Mouse (Mus musculus): ENCODE results near the gene Dnmbp.

Gene Dnmbp

DNA sequence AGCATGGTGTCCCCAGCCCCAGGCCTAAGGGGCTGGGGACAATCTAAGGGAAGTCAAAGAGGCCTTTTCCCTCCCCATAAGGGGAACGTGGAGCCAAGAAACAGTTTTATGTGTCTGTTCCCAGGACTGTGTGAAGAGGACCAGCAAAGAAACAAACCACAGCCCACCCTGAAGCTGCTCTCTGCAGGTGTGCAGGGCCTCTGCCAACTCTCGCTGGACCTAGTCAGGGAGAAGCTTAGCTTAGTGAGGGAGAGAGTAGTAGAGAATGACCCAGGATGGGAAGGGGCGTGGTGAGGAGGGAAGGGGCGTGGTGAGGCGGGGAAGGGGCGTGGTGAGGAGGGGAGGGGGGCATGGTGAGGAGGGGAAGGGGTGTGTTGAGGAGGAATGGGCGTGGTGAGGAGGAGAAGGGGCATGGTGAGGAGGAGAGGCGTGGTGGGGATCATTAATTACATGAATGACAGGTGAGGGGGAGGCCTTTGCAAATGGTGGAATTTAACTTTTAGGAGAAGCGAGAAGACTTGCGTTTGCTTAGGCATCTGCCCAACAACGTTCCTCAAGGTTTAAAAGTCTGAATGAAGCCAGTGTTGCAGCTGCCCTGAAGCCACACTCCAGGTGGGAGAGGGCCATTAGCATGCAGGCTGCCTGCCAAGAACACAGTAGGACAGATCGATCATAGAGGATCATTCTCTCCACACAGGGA, 9.3 kb upstream of the Dnmbp start:
- DNase-seq (ENCODE audit: low read depth, low spot score) = peak; percentile 89

DNA sequence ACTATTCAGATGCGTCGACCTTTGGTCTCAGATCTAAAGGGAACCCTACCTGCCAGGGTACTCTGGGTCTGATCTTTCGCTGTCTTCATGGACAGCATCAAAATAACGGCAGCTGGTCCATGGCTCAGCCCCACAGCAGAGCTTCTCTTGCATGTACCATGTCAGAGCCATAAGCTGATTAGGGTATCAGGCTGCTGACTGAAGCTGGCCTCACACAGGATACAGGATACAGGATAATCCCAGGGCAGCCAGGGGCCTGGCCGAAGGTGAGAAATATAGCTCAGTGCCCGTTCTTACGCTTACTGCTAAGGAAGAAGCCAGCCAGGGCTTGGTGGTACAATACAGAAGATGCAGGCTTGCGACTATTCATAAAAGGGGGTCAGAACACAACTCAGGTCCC, 4.6 kb upstream of the Dnmbp start:
- no peak for DNase-seq (ENCODE audit: low read depth, low spot score)

DNA sequence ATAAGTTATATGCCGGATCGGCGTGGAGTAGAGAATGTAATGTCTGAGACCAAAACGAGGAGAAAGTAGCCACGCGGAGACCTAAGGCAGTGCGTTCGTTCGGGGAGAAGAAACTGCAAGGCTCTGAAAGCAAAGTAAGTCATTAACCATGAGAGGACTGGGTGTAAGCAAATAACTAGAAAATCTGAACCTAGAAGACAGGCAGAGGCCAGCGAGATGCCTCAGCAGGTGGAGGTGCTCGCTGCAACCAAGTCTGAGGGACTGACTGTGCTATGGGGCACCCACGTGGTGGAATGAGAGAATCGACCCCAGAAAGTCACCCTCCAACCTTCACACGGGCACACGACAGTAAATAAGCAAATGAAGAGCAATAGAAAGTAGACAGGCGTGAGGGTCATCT, 3.1 kb upstream of the Dnmbp start:
- DNase-seq (ENCODE audit: low read depth, low spot score) = no peak

DNA sequence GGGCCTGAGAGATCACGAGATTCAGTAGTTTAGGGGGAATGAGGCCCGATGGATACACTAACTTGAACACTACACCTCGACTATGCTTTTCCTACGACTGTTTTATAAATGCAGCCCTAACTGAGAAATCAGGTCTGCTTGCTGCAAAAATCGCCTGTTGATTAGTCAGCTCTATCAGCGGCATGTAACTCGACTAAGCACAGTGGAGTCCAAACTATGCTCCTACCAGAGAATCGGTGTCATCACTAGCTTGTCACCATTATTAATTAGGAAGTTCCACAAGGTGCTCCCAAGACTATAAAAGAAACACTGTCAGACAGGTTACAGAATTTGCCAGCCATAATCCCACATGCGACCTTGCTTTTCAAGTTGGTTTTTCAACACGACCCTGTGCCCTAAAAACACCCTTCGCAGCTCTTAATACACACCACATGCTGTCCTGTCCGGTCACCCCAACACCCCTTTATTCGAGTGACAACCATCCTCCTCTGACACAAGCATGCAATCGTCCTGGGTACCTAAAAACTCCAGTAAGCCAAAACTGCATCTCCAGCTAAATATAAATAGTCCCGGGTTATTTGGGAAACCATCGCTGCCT, 721 bp downstream of the Dnmbp start:
- DNase-seq (ENCODE audit: low read depth, low spot score) = no peak

DNA sequence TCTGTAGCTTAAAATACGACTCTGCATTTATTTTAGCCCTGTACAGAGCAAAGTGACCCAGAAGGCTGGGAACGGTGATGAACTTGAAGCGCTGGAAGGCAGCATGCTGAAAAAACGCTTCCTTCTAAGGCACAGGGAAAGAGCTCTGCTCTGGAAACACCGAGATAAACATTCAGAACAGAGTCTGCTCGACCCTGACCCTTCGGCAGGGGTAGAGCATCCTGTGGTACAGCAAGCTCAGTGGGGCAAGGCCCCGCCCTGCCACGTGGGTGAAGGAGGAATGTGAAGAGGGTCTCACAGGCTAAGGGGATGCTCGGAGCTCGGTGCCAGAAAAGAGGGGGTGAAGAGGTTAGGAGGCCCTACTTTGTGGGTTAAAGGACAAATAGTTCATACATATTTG, 1.6 kb downstream of the Dnmbp start:
- DNase-seq (ENCODE audit: low read depth, low spot score) = no peak

DNA sequence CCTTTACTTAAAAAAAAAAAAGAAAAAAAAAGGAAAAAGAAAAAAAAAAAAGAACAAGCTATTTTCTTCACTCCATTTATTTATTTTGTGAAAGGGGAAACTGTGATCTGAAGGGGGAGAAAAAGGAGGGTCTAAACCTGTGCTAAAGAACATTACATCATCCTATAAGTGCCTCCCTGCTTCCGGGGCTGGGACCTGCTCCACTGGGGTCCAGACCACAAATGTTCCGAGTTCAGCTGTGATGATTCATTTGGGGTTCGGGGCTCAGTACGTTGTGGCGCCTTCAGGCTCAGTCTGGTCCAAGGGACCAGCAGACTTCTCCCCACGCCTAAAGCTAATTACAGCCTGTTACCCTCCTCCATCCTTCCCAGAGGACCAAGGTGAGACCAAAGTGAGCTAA, 9.1 kb downstream of the Dnmbp start:
- no peak for DNase-seq (ENCODE audit: low read depth, low spot score)

DNA sequence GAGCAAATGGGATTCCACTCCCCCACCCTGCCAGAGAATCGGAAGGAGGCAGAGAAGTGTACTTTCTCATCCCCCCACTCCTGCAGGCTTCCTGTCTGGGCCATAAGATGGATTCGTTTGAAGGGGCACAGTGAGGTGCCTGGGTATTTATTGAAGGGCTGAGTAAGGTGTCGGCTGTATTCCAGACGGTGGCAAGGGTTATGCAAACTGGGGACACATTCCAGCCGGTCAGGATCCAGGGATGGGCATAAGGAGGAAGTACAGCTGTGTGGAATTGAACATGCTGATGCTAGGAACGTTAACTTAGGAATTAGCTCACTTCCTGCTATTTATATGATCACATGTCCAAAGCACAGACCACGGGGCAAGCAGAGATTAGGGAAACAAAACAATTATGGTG, 9.6 kb downstream of the Dnmbp start:
- peak; percentile 50 for DNase-seq (ENCODE audit: low read depth, low spot score)

DNA sequence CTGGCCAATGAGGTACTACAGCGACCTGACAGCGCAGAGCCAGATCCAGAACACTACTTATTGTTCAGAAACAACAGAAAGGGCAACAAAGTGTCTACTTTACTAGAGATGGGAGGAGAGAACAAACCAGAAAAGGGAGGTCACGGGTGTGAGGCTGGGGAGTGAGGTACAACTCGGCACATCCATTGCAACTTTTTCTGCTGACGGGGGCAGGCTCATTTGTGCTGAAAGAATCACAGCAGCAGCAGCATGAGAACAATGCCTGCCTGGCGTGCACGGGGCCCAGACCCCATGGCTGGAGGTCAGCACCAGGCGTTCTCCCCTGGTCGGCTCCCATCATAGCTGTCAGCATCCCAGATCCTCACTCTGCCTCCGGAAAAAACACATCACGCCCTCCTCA, 10.1 kb downstream of the Dnmbp start:
- DNase-seq (ENCODE audit: low read depth, low spot score) = no peak

DNA sequence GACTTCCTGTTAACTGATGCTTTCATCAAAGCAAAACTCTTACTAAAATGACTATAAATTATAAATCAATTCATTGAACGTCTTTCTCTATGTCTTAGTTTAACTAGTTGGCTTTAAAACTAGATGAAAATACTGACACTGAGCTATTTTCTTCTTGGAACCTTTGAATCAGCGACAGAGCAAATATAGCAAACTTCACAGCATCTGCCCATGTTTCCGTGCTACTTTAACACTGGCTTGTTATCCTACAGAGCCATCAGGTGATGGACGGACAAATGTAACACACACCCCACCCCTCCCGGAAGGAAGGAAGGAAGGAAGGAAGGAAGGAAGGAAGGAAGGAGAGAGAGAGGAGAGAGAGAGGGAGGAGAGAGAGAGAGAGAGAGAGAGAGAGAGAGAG, 12.0 kb downstream of the Dnmbp start:
- no peak for DNase-seq (ENCODE audit: low read depth, low spot score)

DNA sequence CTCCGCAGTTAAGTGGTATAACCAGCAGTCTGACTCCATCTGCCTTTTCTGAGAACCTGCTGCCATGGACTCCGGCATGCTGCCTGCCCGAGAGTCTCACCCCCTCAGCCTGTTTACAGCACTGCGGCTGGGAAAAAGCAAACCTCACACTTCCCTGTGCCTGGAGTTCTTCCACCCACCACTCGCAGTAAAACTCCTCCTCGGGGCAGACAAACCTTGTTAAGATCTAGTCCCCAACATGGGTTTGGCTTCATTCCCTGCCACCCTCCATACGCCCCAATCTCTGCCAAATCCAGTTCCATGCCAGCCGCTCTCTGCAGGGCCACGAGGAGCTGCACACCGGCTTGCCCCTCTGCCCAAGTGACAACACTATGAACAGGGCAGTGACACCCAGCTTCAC, 12.9 kb downstream of the Dnmbp start:
- DNase-seq (ENCODE audit: low read depth, low spot score) = no peak

DNA sequence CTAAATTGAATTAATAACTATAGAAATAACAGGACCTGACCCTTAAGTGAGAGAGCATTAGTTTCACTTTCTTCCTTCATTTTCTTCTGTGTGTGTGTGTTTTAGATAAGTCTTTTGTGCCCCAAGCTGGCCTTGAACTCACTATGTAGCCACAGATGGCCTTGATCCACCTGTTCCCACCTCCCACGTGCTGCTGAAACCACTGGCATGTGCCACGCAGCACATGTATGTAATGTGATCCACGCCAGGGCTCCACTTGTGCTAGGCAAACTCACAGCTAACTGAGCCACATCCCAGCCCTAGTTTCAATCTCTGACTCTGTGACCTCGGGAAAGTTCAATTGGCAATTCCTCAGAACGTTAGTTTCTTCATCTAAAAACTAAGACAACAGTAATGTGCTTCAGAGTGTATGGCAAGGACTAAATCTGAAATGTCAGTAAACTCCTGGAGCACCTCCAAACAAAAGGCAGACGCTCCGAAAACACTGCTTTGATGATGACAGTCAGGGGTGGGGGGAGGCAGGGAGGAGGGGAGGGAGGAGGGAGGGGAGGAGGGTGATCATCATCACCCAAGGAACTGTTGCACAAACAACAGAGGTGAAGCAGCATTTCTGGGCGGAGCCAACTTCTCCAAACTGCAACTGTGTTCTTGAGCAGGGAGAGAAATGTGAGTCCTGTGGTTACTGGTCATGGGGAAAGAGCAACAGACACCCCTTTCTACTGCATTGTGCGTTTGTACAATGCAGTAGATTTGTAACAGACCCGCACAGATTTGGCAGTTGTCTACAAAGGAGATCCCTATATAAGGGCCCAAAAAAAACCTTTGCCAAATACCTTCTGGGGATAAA, 13.6 kb downstream of the Dnmbp start:
- DNase-seq (ENCODE audit: low read depth, low spot score) = no peak

DNA sequence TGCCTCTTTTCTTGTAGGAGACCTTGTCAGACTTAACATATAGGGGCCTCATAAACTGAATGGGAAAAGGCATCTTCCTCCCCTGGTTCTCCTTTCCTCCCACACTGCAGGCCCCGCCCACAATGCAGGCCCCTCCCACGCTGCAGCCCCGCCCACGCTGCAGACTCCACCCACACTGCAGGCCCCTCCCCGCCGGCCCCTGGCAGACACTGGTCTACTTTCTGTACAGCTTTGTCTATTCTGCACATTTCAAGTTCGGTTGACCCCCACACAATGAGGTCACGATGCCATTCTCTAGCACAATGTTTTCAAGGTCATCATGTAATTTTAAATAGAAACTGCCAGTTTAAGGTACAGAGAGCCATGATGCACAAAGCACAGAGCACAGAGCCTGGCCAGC, 15.6 kb downstream of the Dnmbp start:
- DNase-seq (ENCODE audit: low read depth, low spot score) = peak; percentile 59

DNA sequence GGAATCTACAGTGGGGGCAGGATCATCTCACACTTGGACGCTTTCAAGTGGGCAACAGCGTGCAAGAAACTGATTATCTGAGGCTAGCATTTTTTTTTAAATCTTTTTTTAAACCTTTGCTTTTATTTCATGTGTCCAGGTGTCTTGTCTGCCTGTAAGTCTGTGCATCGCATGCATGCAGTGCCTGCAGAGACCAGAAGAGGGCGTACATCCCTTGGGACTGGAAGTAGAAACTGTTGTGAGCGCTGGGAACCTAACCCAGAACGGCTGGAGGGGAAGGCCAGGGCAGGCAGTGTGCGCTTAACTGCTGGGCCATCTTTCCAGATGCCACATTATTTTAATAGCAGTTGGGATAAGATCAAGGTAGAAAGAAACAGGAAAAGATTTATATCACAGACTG, 17.0 kb downstream of the Dnmbp start:
- peak; percentile 89 for DNase-seq (ENCODE audit: low read depth, low spot score)

DNA sequence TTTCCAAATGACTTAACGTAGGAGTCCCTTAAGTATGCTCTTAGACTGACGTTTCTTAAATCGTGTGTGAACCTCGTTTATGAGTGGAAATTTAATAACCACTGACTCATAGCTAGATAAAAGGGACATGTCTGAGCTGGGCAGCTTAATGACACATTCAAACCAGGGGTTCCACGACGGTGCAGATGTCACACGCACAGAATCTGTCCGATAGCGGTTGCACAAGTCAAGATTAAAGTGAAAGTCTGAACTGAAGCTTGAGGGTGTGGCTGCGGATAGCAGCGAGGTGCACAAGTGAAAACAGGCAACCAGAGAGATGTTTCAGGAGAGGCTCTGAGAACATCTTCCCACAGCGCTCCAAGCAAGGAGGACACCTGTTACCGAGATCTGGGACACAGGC, 18.6 kb downstream of the Dnmbp start:
- DNase-seq (ENCODE audit: low read depth, low spot score) = no peak

DNA sequence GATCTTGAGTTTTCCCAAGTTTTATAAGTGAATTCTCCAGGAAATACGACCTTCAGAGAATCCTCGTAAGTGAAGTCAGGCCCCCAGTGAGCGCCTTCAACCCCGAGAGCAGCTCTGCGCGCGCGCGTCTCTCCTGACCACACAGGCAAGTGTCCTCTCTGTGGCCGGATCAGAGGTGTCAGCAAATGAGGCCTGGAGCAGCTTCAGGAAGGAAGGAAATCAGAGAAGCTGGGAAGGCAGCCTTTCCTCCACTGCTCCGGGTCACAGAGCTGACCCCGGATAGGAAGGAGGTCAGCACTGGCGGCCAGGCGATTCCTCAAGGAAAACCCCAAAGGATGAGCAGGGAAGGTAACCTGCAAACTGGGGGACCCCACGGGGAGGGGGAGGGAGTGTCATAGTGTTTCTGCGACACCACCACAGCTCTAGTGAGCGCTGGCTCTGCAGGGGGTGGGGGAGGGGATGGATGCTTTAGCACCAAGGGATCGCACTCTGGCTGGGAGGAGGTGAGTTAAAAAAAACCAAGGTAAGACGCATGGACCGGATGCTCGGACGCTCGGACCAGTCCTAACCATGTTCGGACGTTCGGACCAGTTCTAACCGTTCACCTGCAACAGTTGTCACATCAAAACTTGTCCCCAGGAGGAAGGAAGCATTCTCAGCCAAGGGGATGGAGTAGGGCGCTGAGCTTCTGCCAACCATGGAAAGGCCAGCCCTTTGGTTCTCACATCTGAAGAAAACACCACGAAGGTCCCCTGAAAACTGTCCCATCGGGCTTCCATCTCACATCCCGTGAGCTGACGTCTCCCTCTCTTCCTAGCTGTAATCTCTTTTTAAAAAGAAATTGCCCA, 19.3 kb downstream of the Dnmbp start:
- DNase-seq (ENCODE audit: low read depth, low spot score) = no peak

DNA sequence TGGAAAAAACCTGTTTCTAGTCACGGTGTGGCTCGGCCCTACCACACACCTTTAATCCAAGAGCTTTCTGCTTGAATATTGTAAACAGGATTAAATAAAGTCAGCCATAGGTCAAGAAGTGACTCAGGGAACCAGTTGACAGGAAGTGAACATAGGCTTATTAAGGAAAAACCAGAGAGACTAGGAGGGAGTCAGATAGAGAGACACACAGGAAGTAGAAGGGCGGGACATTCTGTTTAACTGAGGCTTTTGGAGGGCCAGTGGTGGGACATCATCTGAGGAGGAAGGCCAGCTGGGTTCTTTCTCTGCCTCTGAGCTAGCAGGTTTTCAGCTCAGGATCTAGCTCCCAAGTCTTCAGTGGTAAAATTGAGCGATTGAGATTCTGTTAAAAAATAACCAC, 20.1 kb downstream of the Dnmbp start:
- peak; percentile 55 for DNase-seq (ENCODE audit: low read depth, low spot score)

DNA sequence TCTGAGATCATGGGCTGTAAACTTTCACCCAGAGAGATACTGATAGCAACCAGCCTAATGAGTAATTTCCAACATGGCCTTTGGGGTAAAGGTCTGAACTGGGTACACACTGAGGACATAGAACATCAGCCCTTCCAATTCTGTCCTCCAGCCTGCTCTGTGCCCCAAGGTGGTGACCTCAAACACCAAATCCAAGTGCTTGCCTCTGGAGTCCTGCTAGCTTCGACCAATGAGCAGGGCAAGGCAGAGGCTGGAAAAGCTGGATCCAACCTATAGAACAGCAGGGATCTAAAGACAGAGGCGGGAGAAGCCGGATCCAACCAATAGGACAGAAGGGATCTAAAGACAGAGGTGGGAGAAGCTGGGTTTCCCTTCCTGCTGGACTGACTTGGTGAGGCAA, 21.2 kb downstream of the Dnmbp start:
- peak; percentile 95 for DNase-seq (ENCODE audit: low read depth, low spot score)

DNA sequence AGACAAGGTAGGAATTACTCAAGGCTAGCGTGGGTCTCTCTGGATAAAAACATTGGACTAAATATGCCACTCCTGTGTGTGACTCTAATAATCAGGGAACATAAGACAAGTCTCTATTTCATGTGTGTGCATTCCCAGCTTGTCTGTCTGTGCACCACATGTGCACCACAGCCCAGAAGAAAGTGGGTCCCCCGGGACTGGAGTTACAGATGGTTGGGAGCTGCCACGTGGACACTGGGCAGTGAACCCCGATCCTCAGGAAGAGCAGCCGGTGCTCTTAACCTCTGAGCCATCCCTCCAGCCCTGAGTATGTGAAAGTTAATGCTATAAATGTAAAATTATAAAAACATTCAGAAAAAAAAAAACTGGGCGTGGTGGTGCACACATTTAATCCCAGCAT, 22.2 kb downstream of the Dnmbp start:
- no peak for DNase-seq (ENCODE audit: low read depth, low spot score)

DNA sequence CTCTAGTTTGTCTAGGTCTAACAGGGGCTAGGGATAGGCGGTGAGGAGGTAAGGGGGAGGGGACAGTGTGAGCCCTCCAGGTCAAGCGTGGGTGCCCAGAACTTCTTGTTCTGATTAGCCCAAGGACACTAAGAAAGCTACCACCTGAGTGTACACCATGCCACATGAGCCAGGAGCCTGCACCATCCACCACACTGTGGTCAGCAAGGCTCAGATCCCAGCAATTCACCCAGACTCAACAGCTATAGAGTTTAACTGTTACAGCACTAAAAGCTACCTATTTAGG, 22.6 kb downstream of the Dnmbp start:
- DNase-seq (ENCODE audit: low read depth, low spot score) = no peak

DNA sequence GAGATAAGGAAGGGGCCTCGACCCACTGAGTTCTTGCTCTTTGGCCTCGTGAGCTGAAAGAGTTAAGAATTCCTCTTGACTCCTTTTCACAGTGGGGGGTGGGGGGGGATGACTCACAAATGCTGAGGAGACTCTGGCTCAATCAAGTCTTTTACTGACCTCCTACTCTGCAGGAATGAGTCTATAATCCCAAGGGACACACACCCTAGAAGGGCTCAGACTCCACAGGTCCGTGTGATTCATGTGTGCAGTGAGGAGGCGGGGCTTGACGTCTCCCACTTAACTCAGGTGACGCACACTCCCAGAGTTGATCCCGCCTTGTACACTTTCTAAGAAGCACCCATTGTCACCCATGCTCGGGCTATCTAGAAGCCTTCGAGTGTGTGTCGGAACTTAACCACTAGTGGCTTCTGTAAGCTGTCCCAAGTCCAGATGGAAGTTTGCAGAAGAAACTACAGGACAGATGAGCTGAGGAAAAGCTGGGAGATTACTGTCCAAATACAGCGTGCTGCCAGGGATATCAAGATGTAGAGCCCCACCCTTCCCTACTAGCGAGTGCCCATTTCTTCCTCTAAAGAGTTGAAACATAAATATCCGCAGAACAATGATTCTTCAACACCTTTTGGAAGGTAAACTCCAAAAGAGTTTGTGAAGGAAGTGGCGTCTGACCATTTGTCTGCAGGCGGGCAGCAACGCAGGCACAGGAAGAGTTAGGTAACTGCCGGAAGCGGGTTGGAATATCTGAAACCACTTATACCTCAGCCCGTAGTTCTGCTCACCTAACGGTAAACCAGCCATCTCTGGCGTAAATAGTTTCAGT, 23.2 kb downstream of the Dnmbp start:
- peak; percentile 85 for DNase-seq (ENCODE audit: low read depth, low spot score)

DNA sequence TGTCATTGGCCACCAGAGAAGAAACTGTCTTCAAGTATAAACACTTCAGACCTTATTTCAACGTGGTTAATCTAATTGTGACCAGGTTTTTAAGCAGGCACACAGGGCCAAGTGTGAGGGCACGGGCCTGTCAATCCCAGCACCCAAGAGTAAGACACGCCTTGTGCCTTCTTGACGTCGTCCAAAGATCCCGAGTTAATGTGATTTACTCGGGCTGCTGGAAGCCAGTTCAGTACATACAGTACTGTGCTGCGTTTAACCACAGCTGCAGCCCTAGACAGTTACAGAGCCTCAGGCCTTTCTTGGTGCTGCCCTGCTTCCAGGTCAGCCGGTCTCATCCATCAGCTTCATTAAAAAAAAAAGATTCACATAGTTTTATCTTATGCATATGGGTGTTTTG, 24.6 kb downstream of the Dnmbp start:
- no peak for DNase-seq (ENCODE audit: low read depth, low spot score)

Measured in R1 (cell line).